Mouse (Mus musculus) embryonic facial prominence, embryonic 12.5 days (tissue): Measurements from ENCODE around the gene Atr. TPM values are rescaled to one million over a fixed set of nuclear protein-coding genes. Genes with fewer than 3 reads are reported as not detected.
"Not testable (repeated sequence)": the region's sequence is repeated elsewhere in the genome, so short reads cannot be mapped to it uniquely, and the experiment has no call there.

Source experiments
- ATAC-seq: fragments of 200-750 bp; cut with Nextera tagmentation; 2 replicates; pipeline ENCODE4 v1.8.0; 2017; ENCODE audit not compliant: insufficient number of reproducible peaks, insufficient read depth, low FRiP score, low TSS enrichment
- H3K27ac ChIP-seq: fragments of 300-500 bp; sonication (generic); 2 replicates; pipeline ENCODE4 v1.5.1; 2016; ENCODE audit warnings: mild to moderate bottlenecking
- H3K27me3 ChIP-seq: fragments of 300-500 bp; sonication (generic); 2 replicates; pipeline ENCODE4 v1.6.1; 2016; ENCODE audit warnings: mild to moderate bottlenecking, moderate library complexity
- H3K36me3 ChIP-seq: fragments of 300-500 bp; sonication (generic); 2 replicates; pipeline ENCODE4 v1.6.1; 2016; ENCODE audit warnings: mild to moderate bottlenecking
- H3K4me1 ChIP-seq: fragments of 300-500 bp; sonication (generic); 2 replicates; pipeline ENCODE4 v1.6.1; 2016
- H3K4me2 ChIP-seq: fragments of 300-500 bp; sonication (generic); replicated peaks from 2 replicates; pipeline ENCODE4 v1.6.1; 2016; ENCODE audit warnings: mild to moderate bottlenecking, moderate library complexity
- H3K4me3 ChIP-seq: fragments of 300-500 bp; sonication (generic); 2 replicates; pipeline ENCODE4 v1.5.1; 2016; ENCODE audit warnings: mild to moderate bottlenecking
- H3K9ac ChIP-seq: fragments of 300-500 bp; sonication (generic); 2 replicates; pipeline ENCODE4 v1.6.1; 2016; ENCODE audit warnings: mild to moderate bottlenecking, moderate library complexity
- H3K9me3 ChIP-seq: fragments of 300-500 bp; sonication (generic); 2 replicates; pipeline ENCODE4 v1.6.1; 2016; ENCODE audit warnings: mild to moderate bottlenecking, moderate library complexity
- WGBS: fragments of 180-500 bp; shearing (Covaris S2); methylation state at CpG from one replicate; pipeline ENCODE4 v1.1.7; 2016; 5-methylcytosine and 5-hydroxymethylcytosine counted together
- polyA plus RNA-seq: library from polyadenylated mRNA; unstranded; fragments of >200 nt; fragmentation: Nextera tagmentation; extraction: Ambion mirVana; gene quantifications from 2 replicates; pipeline ENCODE4 v1.2.1, GENCODE M21; 2016

The Atr gene
- polyA plus RNA-seq, 1 experiment from 2014 or later: 24.1 TPM

- Histone ChIP-seq H3K4me2 (peak overlapping the region; percentile 63), H3K36me3 (0 out of 2 replicates have a peak, but pooled peaks cover 12% of the 10 kb centered on the region), H3K27me3 (no peaks in the 10 kb centered on the region), H3K9ac (no peak overlapping the region), H3K9me3 (no peaks in the 10 kb centered on the region), H3K27ac (no peak overlapping the region), H3K4me3 (no peak overlapping the region; the same call in 1 of the 2 replicates), H3K4me1 (0 out of 2 replicates have a peak, but pooled peaks cover 5% of the 10 kb centered on the region)
- WGBS: 72% methylated on average over 4 of the region's 4 CpGs
- ATAC-seq: no peak
These were observed 96.3 kb downstream of the Atr start for GRCm38 (mm10) chr9:95953658-95954057.

GRCm38 (mm10) chr9:95954226-95954584 is 96.8 kb downstream of the Atr start:
- Histone ChIP-seq H3K9ac (peak overlapping the region; percentile 94), H3K27me3 (no peaks in the 10 kb centered on the region), H3K36me3 (0 out of 2 replicates have a peak, but pooled peaks cover 14% of the 10 kb centered on the region), H3K4me2 (peak overlapping the region; percentile 63), H3K27ac (peak overlapping the region; percentile 92; the same call in 1 of the 2 replicates), H3K4me1 (0 out of 2 replicates have a peak, but pooled peaks cover 5% of the 10 kb centered on the region), H3K4me3 (peak overlapping the region; percentile 95), H3K9me3 (no peaks in the 10 kb centered on the region)
- under 1% methylated on average over 7 of the region's 7 CpGs for WGBS
- ATAC-seq: peak; percentile 70; the same call in 1 of the 2 replicates

- Histone ChIP-seq H3K9me3 (no peaks in the 10 kb centered on the region), H3K36me3 (0 out of 2 replicates have a peak, but pooled peaks cover 14% of the 10 kb centered on the region), H3K9ac (peak within 1 kb of the TSS; percentile 94), H3K27me3 (no peaks in the 10 kb centered on the region), H3K27ac (peak within 1 kb of the TSS; percentile 92), H3K4me3 (peak within 1 kb of the TSS; percentile 95), H3K4me1 (0 out of 2 replicates have a peak, but pooled peaks cover 5% of the 10 kb centered on the region), H3K4me2 (peak within 1 kb of the TSS; percentile 63)
- peak; percentile 99 for ATAC-seq
- WGBS: under 1% methylated on average over 57 of the region's 57 CpGs
These were observed 97.4 kb downstream of the Atr start, which contains the start of gene Xrn1 for GRCm38 (mm10) chr9:95954585-95955461. Gene Xrn1 (plus strand): TSS chr9:95954760.

DNA sequence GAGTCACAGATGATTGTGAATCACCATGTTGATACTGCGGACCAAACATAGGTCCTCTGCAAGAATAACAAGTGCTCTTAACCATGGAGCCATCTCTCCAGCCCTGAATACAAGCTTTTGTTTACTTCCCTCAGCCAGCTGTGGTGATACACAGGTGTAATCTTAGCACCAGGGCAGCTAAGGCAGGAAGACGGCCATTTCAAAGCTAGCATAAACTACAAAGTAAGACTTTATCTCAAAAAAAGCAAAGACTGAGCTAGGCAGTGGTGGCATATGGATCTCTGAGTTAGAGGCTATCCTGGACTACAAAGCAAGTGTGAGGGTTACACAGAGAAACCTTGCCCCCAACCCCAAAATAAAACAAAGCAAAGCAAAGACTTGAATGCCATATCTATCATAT is 100.2 kb downstream of the Atr start:
- H3K4me2 ChIP-seq: no peak overlapping the region
- WGBS: 87% methylated on average over 2 of the region's 2 CpGs
- 0 out of 2 replicates have a peak, but pooled peaks cover 5% of the 10 kb centered on the region for H3K4me1 ChIP-seq
- no peak overlapping the region for H3K9ac ChIP-seq
- no peak for ATAC-seq
- H3K9me3 ChIP-seq: no peaks in the 10 kb centered on the region
- H3K36me3 ChIP-seq: 0 out of 2 replicates have a peak, but pooled peaks cover 10% of the 10 kb centered on the region
- no peak overlapping the region for H3K27ac ChIP-seq
- no peak overlapping the region for H3K4me3 ChIP-seq
- H3K27me3 ChIP-seq: no peaks in the 10 kb centered on the region

DNA sequence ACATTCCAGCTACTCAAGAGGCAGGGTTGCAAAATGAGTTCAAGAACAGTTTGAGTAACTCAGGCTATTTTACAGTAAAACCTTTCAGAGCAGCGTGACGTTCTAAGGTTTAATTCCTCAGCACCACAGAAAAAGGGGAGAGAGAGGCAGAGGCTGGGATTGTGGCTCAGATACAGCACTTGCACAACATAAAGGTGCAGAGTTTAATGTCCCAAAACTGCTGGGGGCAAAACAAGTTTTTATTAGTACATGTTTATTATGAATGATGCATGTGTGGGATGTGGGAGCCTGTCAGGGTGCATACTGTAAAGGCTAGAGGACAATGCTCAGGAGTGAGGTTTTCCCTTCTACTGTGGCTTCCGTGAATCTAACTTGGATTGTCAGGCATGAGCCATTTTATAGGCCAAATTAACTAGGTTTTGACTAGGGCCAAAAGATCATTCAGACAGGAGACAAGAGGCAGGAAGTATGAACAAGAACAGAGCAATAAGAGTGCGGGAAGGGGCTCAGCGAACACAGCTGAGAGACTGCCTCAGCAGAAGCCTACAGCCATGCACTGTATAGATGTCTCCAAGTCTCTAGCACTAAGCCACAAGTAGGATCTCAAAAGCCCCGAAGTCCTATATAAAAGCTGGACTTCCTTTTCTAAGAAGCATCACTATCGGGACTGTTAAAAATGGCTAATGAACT is 100.8 kb downstream of the Atr start:
- 92% methylated on average over 7 of the region's 7 CpGs for WGBS
- H3K27me3 ChIP-seq: no peaks in the 10 kb centered on the region
- no peaks in the 10 kb centered on the region for H3K9me3 ChIP-seq
- H3K27ac ChIP-seq: no peak overlapping the region
- no peak overlapping the region for H3K4me3 ChIP-seq
- no peak overlapping the region for H3K4me2 ChIP-seq
- H3K4me1 ChIP-seq: 0 out of 2 replicates have a peak, but pooled peaks cover 5% of the 10 kb centered on the region
- no peak overlapping the region for H3K9ac ChIP-seq
- no peak for ATAC-seq
- H3K36me3 ChIP-seq: 0 out of 2 replicates have a peak, but pooled peaks cover 10% of the 10 kb centered on the region

- not testable (repeated sequence) for H3K4me1 ChIP-seq, H3K4me2 ChIP-seq, H3K27me3 ChIP-seq, H3K9me3 ChIP-seq, H3K27ac ChIP-seq, ATAC-seq, H3K4me3 ChIP-seq, H3K9ac ChIP-seq
- WGBS: 95% methylated on average over 2 of the region's 2 CpGs
- 0 out of 2 replicates have a peak, but pooled peaks cover 10% of the 10 kb centered on the region for H3K36me3 ChIP-seq
These were observed 101.3 kb downstream of the Atr start for GRCm38 (mm10) chr9:95958731-95959105.

DNA sequence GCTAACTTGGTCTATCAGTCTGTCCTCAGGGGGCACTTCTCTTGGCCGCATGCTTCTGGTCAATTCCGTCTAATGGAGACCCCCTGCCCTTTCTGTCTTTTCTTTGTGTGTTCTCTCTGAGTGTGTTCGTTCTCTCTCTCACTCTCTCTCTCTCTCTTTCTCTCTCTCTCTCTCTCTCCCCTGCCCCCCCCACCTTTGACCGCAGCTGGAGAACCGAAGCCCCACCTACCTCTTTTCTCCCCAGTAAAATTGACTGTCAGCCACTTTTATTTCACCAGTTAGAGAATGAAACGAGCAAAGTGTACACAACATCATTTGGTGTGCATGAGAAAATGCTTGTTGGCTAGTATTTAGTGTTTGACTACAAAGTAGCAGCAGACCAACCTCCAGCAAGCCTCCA is 101.8 kb downstream of the Atr start:
- H3K9me3 ChIP-seq: no peaks in the 10 kb centered on the region
- ATAC-seq: no peak
- 93% methylated on average over 6 of the region's 6 CpGs for WGBS

GRCm38 (mm10) chr9:95959732-95960428 is 102.5 kb downstream of the Atr start:
- Histone ChIP-seq H3K4me3 (no peak overlapping the region), H3K27me3 (no peaks in the 10 kb centered on the region), H3K4me1 (0 out of 2 replicates have a peak, but pooled peaks cover 5% of the 10 kb centered on the region), H3K9ac (no peak overlapping the region), H3K36me3 (peaks cover 18% of the 10 kb centered on the region), H3K4me2 (no peak overlapping the region), H3K27ac (no peak overlapping the region), H3K9me3 (no peaks in the 10 kb centered on the region)
- no peak for ATAC-seq
- 90% methylated on average over 3 of the region's 3 CpGs for WGBS

More for the DNA sequence above, 101.8 kb downstream of the Atr start:
- Histone ChIP-seq H3K27me3 (no peaks in the 10 kb centered on the region), H3K4me1 (0 out of 2 replicates have a peak, but pooled peaks cover 5% of the 10 kb centered on the region), H3K4me3 (no peak overlapping the region), H3K36me3 (peaks cover 12% of the 10 kb centered on the region; the same call in 1 of the 2 replicates), H3K27ac (no peak overlapping the region), H3K9ac (no peak overlapping the region), H3K4me2 (no peak overlapping the region)

DNA sequence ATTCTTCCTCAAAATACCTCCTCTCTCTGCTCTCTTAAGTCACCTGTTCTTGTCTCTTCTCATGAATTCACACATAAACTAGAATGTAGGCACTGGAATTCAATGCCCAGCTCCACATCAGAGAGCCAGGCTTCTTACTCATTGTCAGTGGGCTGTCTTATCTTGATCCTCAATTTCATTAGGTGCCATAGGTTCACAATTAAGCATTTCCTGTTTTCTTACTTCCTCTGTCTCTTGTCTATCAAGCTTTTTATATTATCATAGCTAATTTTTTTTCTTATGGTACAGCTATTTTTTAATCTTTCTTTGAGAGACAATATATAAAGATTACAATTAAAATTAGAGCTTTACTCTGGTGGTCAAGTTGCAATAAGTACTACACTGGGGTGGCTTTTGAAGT is 103.7 kb downstream of the Atr start:
- no peak for ATAC-seq
- no peak overlapping the region for H3K9ac ChIP-seq
- no peak overlapping the region for H3K4me2 ChIP-seq
- H3K27ac ChIP-seq: no peak overlapping the region
- peaks cover 19% of the 10 kb centered on the region for H3K36me3 ChIP-seq
- H3K9me3 ChIP-seq: no peaks in the 10 kb centered on the region
- H3K4me1 ChIP-seq: 0 out of 2 replicates have a peak, but pooled peaks cover 5% of the 10 kb centered on the region
- no peak overlapping the region for H3K4me3 ChIP-seq
- no peaks in the 10 kb centered on the region for H3K27me3 ChIP-seq

DNA sequence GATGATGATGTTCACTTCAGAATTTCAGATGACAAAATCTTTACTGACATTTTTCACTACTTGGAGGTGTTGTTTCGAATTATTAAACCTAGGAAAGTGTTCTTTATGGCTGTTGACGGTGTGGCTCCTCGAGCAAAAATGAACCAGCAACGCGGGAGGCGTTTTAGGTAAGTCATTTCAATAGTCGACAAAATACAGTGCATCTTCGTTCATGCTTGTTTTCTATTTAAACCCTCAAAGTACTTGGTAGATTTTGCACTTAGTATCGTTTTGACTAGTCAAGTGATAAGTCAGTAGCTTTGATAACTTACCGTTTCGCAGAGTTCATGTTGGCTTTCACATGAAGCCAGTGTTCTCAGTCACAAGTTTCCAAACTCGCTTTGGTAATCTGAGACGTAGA is 106.6 kb downstream of the Atr start:
- Histone ChIP-seq H3K36me3 (peaks cover 17% of the 10 kb centered on the region), H3K27ac (no peak overlapping the region), H3K4me3 (no peak overlapping the region), H3K4me1 (no peaks in the 10 kb centered on the region), H3K9ac (no peak overlapping the region), H3K9me3 (no peaks in the 10 kb centered on the region), H3K27me3 (no peaks in the 10 kb centered on the region), H3K4me2 (no peak overlapping the region)
- WGBS: 95% methylated on average over 13 of the region's 13 CpGs
- no peak for ATAC-seq

GRCm38 (mm10) chr9:95978279-95978678 is 120.9 kb downstream of the Atr start:
- ATAC-seq: no peak
- Histone ChIP-seq H3K9ac (no peak overlapping the region), H3K9me3 (no peaks in the 10 kb centered on the region), H3K4me1 (no peaks in the 10 kb centered on the region), H3K27ac (no peak overlapping the region), H3K27me3 (no peaks in the 10 kb centered on the region), H3K36me3 (peaks cover 51% of the 10 kb centered on the region), H3K4me3 (no peak overlapping the region), H3K4me2 (no peak overlapping the region)
- 87% methylated on average over 2 of the region's 2 CpGs for WGBS
